Mouse (Mus musculus): ENCODE measurements around the gene Naaladl2.

DNA sequence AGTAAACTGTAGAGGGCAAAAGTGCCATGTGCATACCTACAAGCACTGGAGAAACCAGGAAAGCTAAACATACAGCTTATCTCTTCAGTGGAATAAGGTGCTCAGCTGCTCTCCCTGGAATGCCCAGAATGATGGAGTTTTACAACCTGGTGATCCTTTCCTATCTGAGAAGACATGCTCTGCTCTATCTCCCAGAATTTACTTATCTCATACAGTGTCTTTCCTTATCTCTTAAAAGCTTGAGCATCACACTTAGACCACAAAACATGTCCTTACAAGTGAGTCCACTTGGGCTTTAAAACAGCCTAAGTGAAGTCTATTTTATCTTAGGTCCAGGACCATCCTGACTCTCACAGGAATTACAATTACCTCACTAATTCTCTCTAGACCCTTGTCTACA, 1095.8 kb downstream of the Naaladl2 start:
- TF ChIP-seq CTCF (conservative IDR thresholded peaks at IDR 0.05; ENCODE audit: low read length): no peak
- TF ChIP-seq POU5F1 (IDR thresholded peaks at IDR 0.05; ENCODE audit: borderline replicate concordance, low read length): no peak
